Mouse (Mus musculus) thymus, postnatal 0 days (tissue): ENCODE data around the gene Denr. TPM values are rescaled to one million over a fixed set of nuclear protein-coding genes. Genes with fewer than 3 reads are reported as not detected.

Experiments
- DNase-seq: peaks from one replicate; pipeline ENCODE4 v3.0.0-alpha.2; 2015; ENCODE audit warnings: low spot score
- polyA plus RNA-seq: library from polyadenylated mRNA; unstranded; fragments of >200 nt; fragmentation: Nextera tagmentation; extraction: Ambion mirVana; gene quantifications from 2 replicates; pipeline ENCODE4 v1.2.1, GENCODE M21; 2015

Gene Denr
- 141 and 142 TPM in 2 replicates for polyA plus RNA-seq

- DNase-seq = peak; percentile 99
Observed at GRCm38 (mm10) chr5:123906976-123907630, at the start of gene Denr. Denr (plus strand) TSS chr5:123907175.

- DNase-seq = no peak
Observed at GRCm38 (mm10) chr5:123858798-123859197, 48.2 kb upstream of the Denr start.

- no peak for DNase-seq
Observed at GRCm38 (mm10) chr5:123862374-123863350, 44.3 kb upstream of the Denr start.

GRCm38 (mm10) chr5:123863934-123864333 is 43.0 kb upstream of the Denr start:
- no peak for DNase-seq

DNA sequence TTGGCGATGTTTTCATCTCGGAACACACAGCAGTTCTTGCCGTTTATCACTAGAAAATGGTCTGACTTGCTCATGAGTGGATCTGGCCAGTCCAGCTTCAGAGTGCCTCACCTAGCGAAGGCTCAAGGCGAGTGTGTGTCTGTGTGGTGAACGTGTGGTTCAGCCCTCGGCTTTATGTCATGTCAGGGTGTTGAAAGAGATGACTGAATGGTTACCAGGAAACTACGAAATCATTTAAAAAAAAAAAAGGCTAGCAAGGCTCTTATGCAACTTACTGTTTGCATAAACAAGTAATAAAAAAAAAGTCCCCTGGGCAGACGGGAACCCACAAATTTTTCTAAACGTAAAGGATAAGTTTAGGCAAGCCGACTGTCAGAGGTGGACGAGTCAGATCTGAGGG is 41.6 kb upstream of the Denr start, which contains the start of gene Hcar2:
Gene Hcar2 (minus strand): TSS at position 135 of the 400 bp plus-strand sequence.
- no peak for DNase-seq

GRCm38 (mm10) chr5:123866457-123866856 is 40.5 kb upstream of the Denr start:
- no peak for DNase-seq

DNA sequence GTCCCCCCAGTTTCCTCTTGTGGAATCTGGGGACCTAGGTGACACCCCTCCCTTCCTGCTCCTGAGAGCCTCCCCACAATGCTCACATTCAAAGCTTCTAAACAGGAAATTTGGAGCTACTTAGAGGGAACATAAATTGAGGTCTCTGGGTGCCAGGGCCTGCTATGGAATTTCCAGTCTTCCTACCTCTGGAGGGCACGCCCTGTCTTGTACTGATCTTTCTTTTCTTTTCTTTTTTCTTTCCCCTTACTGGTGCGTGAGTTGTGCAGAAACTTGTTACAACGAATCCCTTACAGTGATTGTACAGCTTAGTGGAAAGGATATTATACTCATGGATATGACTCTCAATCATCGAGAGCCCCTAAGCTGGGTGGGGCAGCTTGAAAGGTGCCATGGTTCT is 37.4 kb upstream of the Denr start:
- no peak for DNase-seq

DNA sequence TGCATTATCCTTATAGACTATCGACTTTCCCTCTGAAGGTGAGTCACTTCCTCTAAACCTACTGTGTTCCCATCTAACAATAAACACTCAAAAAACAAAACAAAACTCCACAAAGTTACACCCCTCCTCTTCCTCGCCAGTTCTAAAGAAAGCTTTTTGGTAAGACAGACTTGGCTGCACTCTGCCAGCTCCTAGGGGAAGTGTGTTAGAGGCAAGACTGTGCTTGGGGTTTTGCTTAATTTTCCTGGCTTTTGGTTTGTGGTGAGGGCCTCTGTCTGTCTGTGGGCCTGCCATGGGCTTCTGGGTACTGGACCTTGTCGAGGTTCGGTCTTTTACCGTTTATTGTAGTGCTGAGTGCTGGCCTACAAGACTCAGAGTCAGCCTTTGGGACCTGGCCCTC is 32.8 kb upstream of the Denr start:
- no peak for DNase-seq

DNA sequence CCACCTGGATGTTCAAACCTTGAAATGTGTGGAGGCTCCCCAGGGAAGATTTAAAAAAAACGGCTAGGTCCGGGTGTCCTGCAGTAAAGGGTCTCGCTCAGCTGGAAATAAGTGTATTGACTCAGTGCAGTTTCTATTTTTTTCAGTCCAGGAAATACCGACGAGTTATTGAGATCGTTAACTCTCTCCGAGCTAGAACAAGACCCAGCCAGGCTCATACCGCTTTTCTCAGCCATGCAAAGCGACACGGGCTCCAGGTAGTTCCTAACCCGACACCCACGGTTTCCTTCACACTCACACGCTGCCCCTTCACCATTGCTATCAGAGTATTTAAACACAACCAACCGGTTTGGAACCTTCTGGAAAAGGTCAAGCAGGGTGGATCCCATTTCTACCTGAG is 28.9 kb upstream of the Denr start:
- DNase-seq = no peak

DNA sequence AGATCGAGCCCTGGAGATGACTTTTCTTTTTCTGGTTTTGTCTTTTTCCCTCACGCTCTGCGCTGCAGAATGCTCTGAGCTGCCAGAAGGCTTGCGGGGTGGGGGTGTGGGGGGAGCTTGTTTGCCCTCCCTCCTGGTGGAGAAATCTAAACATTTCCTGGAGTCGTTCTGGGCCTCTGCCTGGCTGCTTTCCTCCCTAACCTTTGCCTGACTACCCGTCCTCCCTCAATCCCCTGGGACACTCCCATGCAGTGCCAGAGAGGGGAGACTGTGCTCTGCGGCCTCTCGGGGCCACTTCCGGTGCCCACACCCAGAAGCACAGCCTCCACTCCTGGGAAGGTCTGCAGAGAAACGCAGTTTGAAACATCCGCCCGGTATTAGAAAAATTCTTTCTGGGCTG is 27.0 kb upstream of the Denr start, which contains the start of gene Hcar1:
Gene Hcar1 (minus strand): TSS at position 93 of the 400 bp plus-strand sequence.
- no peak for DNase-seq

GRCm38 (mm10) chr5:123880778-123881177 is 26.2 kb upstream of the Denr start:
- DNase-seq = no peak

GRCm38 (mm10) chr5:123883891-123884290 is 23.1 kb upstream of the Denr start:
- no peak for DNase-seq

DNA sequence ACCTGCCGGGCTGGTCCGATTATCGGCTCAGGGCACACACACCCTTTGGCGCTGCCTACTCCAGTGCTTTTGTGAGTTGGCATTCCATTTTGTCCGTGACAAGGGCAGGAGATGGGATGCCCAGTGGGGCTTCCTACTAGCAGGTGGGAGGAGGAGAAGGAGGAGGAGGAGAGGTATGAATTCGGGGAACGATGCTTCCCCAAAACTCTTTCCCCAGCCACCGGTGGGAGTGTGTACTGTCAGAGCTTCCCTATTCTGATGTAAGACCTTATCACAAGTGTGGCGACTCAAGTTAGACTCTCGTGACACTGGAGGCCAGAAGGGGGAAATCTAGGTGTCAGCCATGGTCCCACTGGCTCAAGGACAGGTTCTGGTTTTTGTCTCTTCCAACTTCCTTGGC is 22.6 kb upstream of the Denr start:
- no peak for DNase-seq

GRCm38 (mm10) chr5:123886365-123886764 is 20.6 kb upstream of the Denr start:
- DNase-seq = no peak

GRCm38 (mm10) chr5:123890312-123890711 is 16.7 kb upstream of the Denr start:
- no peak for DNase-seq

GRCm38 (mm10) chr5:123890987-123891386 is 16.0 kb upstream of the Denr start:
- DNase-seq = no peak

DNA sequence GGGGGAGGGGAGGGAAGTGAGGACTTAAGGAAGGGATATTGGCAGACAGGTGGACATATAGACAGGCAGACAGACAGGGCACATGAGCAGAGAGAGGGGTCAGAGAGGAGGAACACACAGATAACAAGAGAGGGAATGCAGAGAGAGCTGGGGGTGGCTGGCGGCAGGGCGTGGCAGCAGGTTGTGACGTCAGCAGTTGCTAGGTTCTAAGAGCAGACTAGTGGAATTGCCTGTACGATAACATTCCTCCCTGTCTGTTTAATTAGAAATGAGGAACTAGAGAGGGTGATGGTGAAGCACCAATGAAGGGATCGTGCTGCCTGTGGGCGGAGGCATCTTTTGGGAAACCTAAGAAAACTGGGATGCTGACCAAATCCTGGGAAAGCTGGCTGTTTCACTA is 15.3 kb upstream of the Denr start:
- peak; percentile 69 for DNase-seq

DNA sequence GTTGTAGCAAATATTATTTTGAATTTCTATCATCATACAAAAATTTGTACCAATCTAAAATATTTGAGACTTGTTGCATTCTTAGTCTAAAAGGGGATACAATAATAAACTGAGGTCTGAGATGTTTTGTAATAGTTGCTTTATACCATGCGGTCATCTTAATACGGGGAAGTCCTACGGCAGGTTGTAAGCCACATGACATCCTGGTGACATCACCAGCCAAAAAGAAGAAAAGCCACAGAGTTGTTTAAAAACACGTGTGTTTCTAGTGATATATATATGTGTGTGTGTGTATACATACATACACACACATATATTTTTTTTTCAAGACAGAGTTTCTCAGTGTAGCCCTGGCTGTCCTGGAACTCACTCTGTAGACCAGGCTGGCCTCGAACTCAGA is 13.5 kb upstream of the Denr start:
- no peak for DNase-seq

- DNase-seq = no peak
Observed at GRCm38 (mm10) chr5:123896395-123896794, 10.6 kb upstream of the Denr start.

GRCm38 (mm10) chr5:123897352-123897751 is 9.6 kb upstream of the Denr start:
- no peak for DNase-seq

DNA sequence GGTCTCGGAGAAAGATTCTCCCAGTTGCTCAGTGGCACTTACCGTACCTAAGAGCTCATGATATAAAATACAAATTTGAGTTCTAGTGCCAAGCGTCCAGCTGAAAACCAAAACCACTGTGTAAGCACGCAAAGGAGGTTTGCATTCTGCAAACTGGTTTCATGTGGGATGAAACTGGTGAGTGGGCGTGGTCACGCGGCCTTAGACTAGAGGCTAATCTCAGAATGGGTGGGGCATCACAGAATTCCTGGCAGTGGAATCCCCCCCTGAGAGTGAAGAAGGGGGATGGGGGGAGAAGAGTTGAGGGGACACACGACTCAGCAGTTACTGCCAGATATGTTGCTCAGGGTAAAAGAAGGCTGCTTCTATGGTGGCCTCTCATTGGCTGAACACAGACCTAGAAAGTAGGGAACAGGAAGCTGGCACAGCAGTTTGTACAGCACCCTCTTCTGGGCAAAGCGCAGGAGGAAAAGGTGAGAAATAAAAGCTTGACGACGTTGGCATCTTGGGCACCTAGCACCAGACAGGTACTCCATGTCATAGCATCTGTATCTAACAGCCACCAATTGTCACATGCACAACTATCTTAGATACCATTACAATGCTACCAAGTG is 2.8 kb upstream of the Denr start:
- peak; percentile 29 for DNase-seq
